Mouse (Mus musculus) neural tube, embryonic 11.5 days (tissue): ENCODE measurements around the gene Rbks. TPM values are rescaled to one million over a fixed set of nuclear protein-coding genes. Genes with fewer than 3 reads are reported as not detected.

Experiments used
- ATAC-seq: fragments of 200-750 bp; cut with Nextera tagmentation; 2 replicates; pipeline ENCODE4 v1.8.0; 2017; ENCODE audit warnings: moderate number of reproducible peaks, mild to moderate bottlenecking, moderate TSS enrichment, moderate library complexity; ENCODE audit not compliant: insufficient read depth, low FRiP score, low TSS enrichment
- DNase-seq: peaks from one replicate; pipeline ENCODE4 v3.0.0-alpha.2; 2015; ENCODE audit warnings: low spot score
- H3K27ac ChIP-seq: fragments of 300-500 bp; sonication (generic); 2 replicates; pipeline ENCODE4 v1.5.1; 2014; ENCODE audit warnings: low read depth, mild to moderate bottlenecking, low read length
- H3K27me3 ChIP-seq: fragments of 300-500 bp; sonication (generic); 2 replicates; pipeline ENCODE4 v1.6.1; 2014; ENCODE audit warnings: mild to moderate bottlenecking, low read length, mixed read lengths; ENCODE audit not compliant: control insufficient read depth, insufficient read depth
- H3K36me3 ChIP-seq: fragments of 300-500 bp; sonication (generic); 2 replicates; pipeline ENCODE4 v1.6.1; 2014; ENCODE audit warnings: mild to moderate bottlenecking, low read length, moderate library complexity, mixed read lengths; ENCODE audit not compliant: control insufficient read depth, insufficient read depth
- H3K4me1 ChIP-seq: fragments of 300-500 bp; sonication (generic); 2 replicates; pipeline ENCODE4 v1.6.1; 2014; ENCODE audit warnings: low read length, mixed read lengths; ENCODE audit not compliant: control insufficient read depth, insufficient read depth
- H3K4me2 ChIP-seq: fragments of 300-500 bp; sonication (generic); 2 replicates; pipeline ENCODE4 v1.6.1; 2014; ENCODE audit warnings: low read depth, mild to moderate bottlenecking, moderate library complexity
- H3K4me3 ChIP-seq: fragments of 300-500 bp; sonication (generic); 2 replicates; pipeline ENCODE4 v1.5.1; 2014; ENCODE audit warnings: low read depth, low read length
- H3K9ac ChIP-seq: fragments of 300-500 bp; sonication (generic); 2 replicates; pipeline ENCODE4 v1.6.1; 2014; ENCODE audit warnings: mild to moderate bottlenecking, low read length
- H3K9me3 ChIP-seq: fragments of 300-500 bp; sonication (generic); 2 replicates; pipeline ENCODE4 v1.6.1; 2016; ENCODE audit warnings: low read length; ENCODE audit not compliant: control insufficient read depth
- WGBS: fragments of 180-500 bp; shearing (Covaris S2); extraction: QIAGEN DNeasy Blood & Tissue Kit; methylation state at CpG from one replicate; pipeline ENCODE4 v1.1.7; 2014; 5-methylcytosine and 5-hydroxymethylcytosine counted together
- polyA plus RNA-seq: library from polyadenylated mRNA; unstranded; fragments of >200 nt; fragmentation: Nextera tagmentation; extraction: Ambion mirVana; gene quantifications from 2 replicates; pipeline ENCODE4 v1.2.1, GENCODE M21; 2014

The Rbks gene
- polyA plus RNA-seq, 1 experiment from 2014 or later = 3.5 TPM

- Histone ChIP-seq H3K27me3 (no peaks in the 10 kb centered on the region), H3K4me3 (no peak overlapping the region), H3K9ac (no peak overlapping the region), H3K27ac (no peak overlapping the region), H3K4me1 (no peaks in the 10 kb centered on the region), H3K4me2 (no peak overlapping the region), H3K36me3 (no peaks in the 10 kb centered on the region), H3K9me3 (no peaks in the 10 kb centered on the region)
- DNase-seq (no peak), ATAC-seq (no peak)
- 46% methylated on average over 3 of the region's 3 CpGs for WGBS
Measured at GRCm38 (mm10) chr5:31627117-31627516, 70.3 kb downstream of the Rbks start.

GRCm38 (mm10) chr5:31620326-31620725 lies 77.1 kb downstream of the Rbks start:
- Histone ChIP-seq H3K4me1 (no peaks in the 10 kb centered on the region), H3K4me2 (no peak overlapping the region), H3K36me3 (no peaks in the 10 kb centered on the region; the same call in 1 of the 2 replicates), H3K9ac (no peak overlapping the region), H3K9me3 (no peaks in the 10 kb centered on the region), H3K4me3 (no peak overlapping the region), H3K27me3 (no peaks in the 10 kb centered on the region), H3K27ac (no peak overlapping the region)
- DNase-seq (no peak), ATAC-seq (no peak)
- WGBS = 96% methylated on average over 3 of the region's 3 CpGs

- H3K27ac ChIP-seq = no peak overlapping the region
- H3K4me1 ChIP-seq = peaks cover 5% of the 10 kb centered on the region; the same call in 1 of the 2 replicates
- H3K4me3 ChIP-seq = peak overlapping the region; percentile 70
- H3K9ac ChIP-seq = peak overlapping the region; percentile 81
- H3K4me2 ChIP-seq = peak overlapping the region; percentile 39
- no peaks in the 10 kb centered on the region; the same call in 1 of the 2 replicates for H3K36me3 ChIP-seq
- H3K27me3 ChIP-seq = no peaks in the 10 kb centered on the region
- DNase-seq (no peak), ATAC-seq (no peak)
- H3K9me3 ChIP-seq = no peaks in the 10 kb centered on the region
- 61% methylated on average over 6 of the region's 6 CpGs for WGBS
Measured at GRCm38 (mm10) chr5:31614339-31615025, 82.9 kb downstream of the Rbks start.

GRCm38 (mm10) chr5:31613852-31614286 lies 83.6 kb downstream of the Rbks start:
- Histone ChIP-seq H3K4me1 (peaks cover 5% of the 10 kb centered on the region; the same call in 1 of the 2 replicates), H3K9me3 (no peaks in the 10 kb centered on the region), H3K36me3 (no peaks in the 10 kb centered on the region), H3K4me3 (peak overlapping the region; percentile 70), H3K27me3 (no peaks in the 10 kb centered on the region), H3K4me2 (peak overlapping the region; percentile 39), H3K27ac (peak overlapping the region; percentile 74; the same call in 1 of the 2 replicates), H3K9ac (peak overlapping the region; percentile 81)
- DNase-seq = peak; percentile 87
- peak; percentile 90 for ATAC-seq
- 0% methylated on average over 37 of the region's 37 CpGs for WGBS

- H3K9ac ChIP-seq = no peak overlapping the region
- peaks cover 5% of the 10 kb centered on the region; the same call in 1 of the 2 replicates for H3K4me1 ChIP-seq
- no peak for ATAC-seq
- H3K4me3 ChIP-seq = no peak overlapping the region
- no peak overlapping the region for H3K27ac ChIP-seq
- DNase-seq = no peak
- H3K36me3 ChIP-seq = no peaks in the 10 kb centered on the region
- H3K27me3 ChIP-seq = no peaks in the 10 kb centered on the region
- H3K9me3 ChIP-seq = no peaks in the 10 kb centered on the region
- no peak overlapping the region for H3K4me2 ChIP-seq
- WGBS = 93% methylated on average over 1 of the region's 1 CpGs
Measured at GRCm38 (mm10) chr5:31611186-31611585, 86.2 kb downstream of the Rbks start.

- WGBS = 68% methylated on average over 13 of the region's 13 CpGs
- Histone ChIP-seq H3K4me2 (no peak overlapping the region), H3K36me3 (no peaks in the 10 kb centered on the region), H3K4me3 (no peak overlapping the region), H3K9ac (no peak overlapping the region), H3K4me1 (peaks cover 5% of the 10 kb centered on the region; the same call in 1 of the 2 replicates), H3K27ac (no peak overlapping the region), H3K9me3 (no peaks in the 10 kb centered on the region), H3K27me3 (no peaks in the 10 kb centered on the region)
- ATAC-seq (no peak), DNase-seq (no peak)
Measured at GRCm38 (mm10) chr5:31610376-31611086, 86.9 kb downstream of the Rbks start.

- H3K4me3 ChIP-seq = no peak overlapping the region
- H3K27me3 ChIP-seq = no peaks in the 10 kb centered on the region
- no peaks in the 10 kb centered on the region for H3K36me3 ChIP-seq
- H3K9ac ChIP-seq = no peak overlapping the region
- ATAC-seq (no peak), DNase-seq (no peak)
- no peak overlapping the region for H3K4me2 ChIP-seq
- no peak overlapping the region for H3K27ac ChIP-seq
- no peaks in the 10 kb centered on the region for H3K4me1 ChIP-seq
- no peaks in the 10 kb centered on the region for H3K9me3 ChIP-seq
- WGBS = 66% methylated on average over 3 of the region's 3 CpGs
Measured at GRCm38 (mm10) chr5:31606151-31606550, 91.3 kb downstream of the Rbks start.

GRCm38 (mm10) chr5:31603766-31604165 lies 93.7 kb downstream of the Rbks start:
- no peaks in the 10 kb centered on the region for H3K36me3 ChIP-seq
- H3K9me3 ChIP-seq = no peaks in the 10 kb centered on the region
- H3K27ac ChIP-seq = no peak overlapping the region
- no peak for DNase-seq
- no peak for ATAC-seq
- 76% methylated on average over 6 of the region's 6 CpGs for WGBS
- H3K9ac ChIP-seq = no peak overlapping the region
- H3K27me3 ChIP-seq = no peaks in the 10 kb centered on the region
- H3K4me3 ChIP-seq = no peak overlapping the region
- no peaks in the 10 kb centered on the region for H3K4me1 ChIP-seq
- no peak overlapping the region for H3K4me2 ChIP-seq

- DNase-seq = no peak
- Histone ChIP-seq H3K27ac (no peak overlapping the region), H3K4me1 (no peaks in the 10 kb centered on the region), H3K4me2 (no peak overlapping the region), H3K4me3 (no peak overlapping the region), H3K36me3 (no peaks in the 10 kb centered on the region), H3K27me3 (no peaks in the 10 kb centered on the region), H3K9ac (no peak overlapping the region), H3K9me3 (no peaks in the 10 kb centered on the region)
- 83% methylated on average over 1 of the region's 1 CpGs for WGBS
- no peak for ATAC-seq
Measured at GRCm38 (mm10) chr5:31602377-31602776, 95.0 kb downstream of the Rbks start.
